Mouse (Mus musculus) limb, embryonic 11.5 days (tissue): Measurements from ENCODE around the gene Gpatch8. TPM values are rescaled to one million over a fixed set of nuclear protein-coding genes. Genes with fewer than 3 reads are reported as not detected.

Experiments
- ATAC-seq: fragments of 200-750 bp; cut with Nextera tagmentation; 2 replicates; pipeline ENCODE4 v1.8.0; 2017; ENCODE audit warnings: low read depth; ENCODE audit not compliant: insufficient number of reproducible peaks, low FRiP score, low TSS enrichment
- DNase-seq: peaks from one replicate; pipeline ENCODE4 v3.0.0-alpha.2; 2015; ENCODE audit warnings: low spot score
- H3K27ac ChIP-seq: fragments of 300-500 bp; sonication (generic); replicated peaks from 2 replicates; pipeline ENCODE4 v1.5.1; 2014; ENCODE audit warnings: low read depth, mild to moderate bottlenecking, low read length
- H3K27me3 ChIP-seq: fragments of 300-500 bp; sonication (generic); 2 replicates; pipeline ENCODE4 v1.6.1; 2014; ENCODE audit warnings: mild to moderate bottlenecking, low read length, mixed read lengths; ENCODE audit not compliant: control insufficient read depth, insufficient read depth
- H3K36me3 ChIP-seq: fragments of 300-500 bp; sonication (generic); 2 replicates; pipeline ENCODE4 v1.6.1; 2014; ENCODE audit warnings: mild to moderate bottlenecking, low read length, moderate library complexity, mixed read lengths; ENCODE audit not compliant: control insufficient read depth, insufficient read depth
- H3K4me1 ChIP-seq: fragments of 300-500 bp; sonication (generic); 2 replicates; pipeline ENCODE4 v1.6.1; 2014; ENCODE audit warnings: low read length, mixed read lengths; ENCODE audit not compliant: control insufficient read depth, insufficient read depth
- H3K4me2 ChIP-seq: fragments of 300-500 bp; sonication (generic); 2 replicates; pipeline ENCODE4 v1.6.1; 2014; ENCODE audit warnings: low read depth, mild to moderate bottlenecking, moderate library complexity; ENCODE audit not compliant: severe bottlenecking
- H3K4me3 ChIP-seq: fragments of 300-500 bp; sonication (generic); 2 replicates; pipeline ENCODE4 v1.5.1; 2014; ENCODE audit warnings: low read depth, low read length
- H3K9ac ChIP-seq: fragments of 300-500 bp; sonication (generic); 2 replicates; pipeline ENCODE4 v1.6.1; 2014; ENCODE audit warnings: mild to moderate bottlenecking, low read length
- H3K9me3 ChIP-seq: fragments of 300-500 bp; sonication (generic); 2 replicates; pipeline ENCODE4 v1.6.1; 2016; ENCODE audit warnings: low read length; ENCODE audit not compliant: control insufficient read depth
- WGBS: fragments of 180-500 bp; shearing (Covaris S2); extraction: QIAGEN DNeasy Blood & Tissue Kit; methylation state at CpG from one replicate; pipeline ENCODE4 v1.1.7; 2014; 5-methylcytosine and 5-hydroxymethylcytosine counted together
- polyA plus RNA-seq: library from polyadenylated mRNA; unstranded; fragments of >200 nt; fragmentation: Nextera tagmentation; extraction: Ambion mirVana; gene quantifications from 2 replicates; pipeline ENCODE4 v1.2.1, GENCODE M21; 2014

The Gpatch8 gene
- polyA plus RNA-seq, 1 experiment from 2014 or later = 52.9 TPM

GRCm38 (mm10) chr11:102430121-102431017 lies 125.8 kb downstream of the Gpatch8 start, which contains the start of gene Grn:
Gene Grn, plus strand, starts transcription at chr11:102430315.
- peak within 1 kb of the TSS; percentile 81 for H3K27ac ChIP-seq
- H3K36me3 ChIP-seq = 0 out of 2 replicates have a peak, but pooled peaks cover 4% of the 10 kb centered on the region
- H3K9me3 ChIP-seq = no peaks in the 10 kb centered on the region
- peaks cover 3% of the 10 kb centered on the region for H3K4me1 ChIP-seq
- DNase-seq = peak; percentile 90
- H3K27me3 ChIP-seq = no peaks in the 10 kb centered on the region
- H3K9ac ChIP-seq = peak within 1 kb of the TSS; percentile 58
- ATAC-seq = peak; percentile 88
- H3K4me2 ChIP-seq = peak within 1 kb of the TSS; percentile 92
- peak within 1 kb of the TSS; percentile 71 for H3K4me3 ChIP-seq
- under 1% methylated on average over 29 of the region's 29 CpGs for WGBS

GRCm38 (mm10) chr11:102429551-102429950 lies 126.6 kb downstream of the Gpatch8 start:
- Histone ChIP-seq H3K4me2 (peak overlapping the region; percentile 92), H3K36me3 (0 out of 2 replicates have a peak, but pooled peaks cover 2% of the 10 kb centered on the region), H3K9me3 (no peaks in the 10 kb centered on the region), H3K4me1 (peaks cover 3% of the 10 kb centered on the region), H3K9ac (peak overlapping the region; percentile 58; the same call in 1 of the 2 replicates), H3K27ac (no peak overlapping the region), H3K27me3 (no peaks in the 10 kb centered on the region), H3K4me3 (peak overlapping the region; percentile 71)
- WGBS = 54% methylated on average over 3 of the region's 3 CpGs
- ATAC-seq (no peak), DNase-seq (no peak)

- Histone ChIP-seq H3K9ac (no peak overlapping the region), H3K4me2 (no peak overlapping the region), H3K4me1 (peaks cover 3% of the 10 kb centered on the region), H3K4me3 (no peak overlapping the region), H3K27me3 (no peaks in the 10 kb centered on the region), H3K36me3 (0 out of 2 replicates have a peak, but pooled peaks cover 2% of the 10 kb centered on the region), H3K27ac (no peak overlapping the region), H3K9me3 (no peaks in the 10 kb centered on the region)
- no peak for ATAC-seq
- 75% methylated on average over 8 of the region's 8 CpGs for WGBS
- DNase-seq = no peak
Observed at GRCm38 (mm10) chr11:102428981-102429540, 127.1 kb downstream of the Gpatch8 start.

Other genes with a start within 250 kb of the Gpatch8 start
- gene Ubtf, start 236.7 kb downstream of the Gpatch8 start, polyA plus RNA-seq = 87.0 and 91.4 TPM in 2 replicates
- gene Slc4a1, start 190.2 kb downstream of the Gpatch8 start, polyA plus RNA-seq = 20.4 and 24.6 TPM in 2 replicates
- gene Rundc3a, start 163.0 kb downstream of the Gpatch8 start, polyA plus RNA-seq = 0.57 and 1.0 TPM in 2 replicates
- 166 and 180 TPM in 2 replicates for gene Slc25a39, start 148.4 kb downstream of the Gpatch8 start, polyA plus RNA-seq
- 58.8 and 60.5 TPM in 2 replicates for gene Grn, start 126.1 kb downstream of the Gpatch8 start, polyA plus RNA-seq
- 5.5 and 7.9 TPM in 2 replicates for gene Fam171a2, start 108.7 kb downstream of the Gpatch8 start, polyA plus RNA-seq
- gene Itga2b, start 86.3 kb downstream of the Gpatch8 start, polyA plus RNA-seq = 3.4 and 4.4 TPM in 2 replicates
- 3.9 and 4.2 TPM in 2 replicates for gene Gm11627, start 23.1 kb upstream of the Gpatch8 start, polyA plus RNA-seq
- 57.2 and 57.4 TPM in 2 replicates for gene Fzd2, start 48.0 kb upstream of the Gpatch8 start, polyA plus RNA-seq
- 0.35 and 1.2 TPM in 2 replicates for gene Meioc, start 107.3 kb upstream of the Gpatch8 start, polyA plus RNA-seq
- gene Ccdc43, start 141.4 kb upstream of the Gpatch8 start, polyA plus RNA-seq = 58.4 and 64.1 TPM in 2 replicates
- gene Adam11, start 205.0 kb upstream of the Gpatch8 start, polyA plus RNA-seq = 14.2 and 15.4 TPM in 2 replicates